Mouse (Mus musculus): ENCODE measurements around the gene Coil.

Coil gene

GRCm38 (mm10) chr11:89005473-89005872 lies 35.4 kb downstream of the Coil start:
- DNase-seq (ENCODE audit: low spot score): peak; percentile 22

GRCm38 (mm10) chr11:89006404-89006803 lies 36.4 kb downstream of the Coil start:
- DNase-seq (ENCODE audit: low spot score): no peak

- no peak for DNase-seq (ENCODE audit: low spot score)
Measured at GRCm38 (mm10) chr11:89007582-89007981, 37.5 kb downstream of the Coil start.

- no peak for DNase-seq (ENCODE audit: low spot score)
Measured at GRCm38 (mm10) chr11:89009066-89009465, 39.0 kb downstream of the Coil start.

- no peak for DNase-seq (ENCODE audit: low spot score)
Measured at GRCm38 (mm10) chr11:89009496-89009895, 39.4 kb downstream of the Coil start.

GRCm38 (mm10) chr11:89012241-89012640 lies 42.2 kb downstream of the Coil start:
- DNase-seq (ENCODE audit: low spot score): no peak

- DNase-seq (ENCODE audit: low spot score): no peak
Measured at GRCm38 (mm10) chr11:89017514-89018182, 47.6 kb downstream of the Coil start.

- peak; percentile 64 for DNase-seq (ENCODE audit: low spot score)
Measured at GRCm38 (mm10) chr11:89020681-89021305, 50.7 kb downstream of the Coil start.

GRCm38 (mm10) chr11:89021687-89022086 lies 51.6 kb downstream of the Coil start:
- DNase-seq (ENCODE audit: low spot score): no peak

- no peak for DNase-seq (ENCODE audit: low spot score)
Measured at GRCm38 (mm10) chr11:89022120-89022731, 52.2 kb downstream of the Coil start.

- no peak for DNase-seq (ENCODE audit: low spot score)
Measured at GRCm38 (mm10) chr11:89023477-89023876, 53.4 kb downstream of the Coil start.

GRCm38 (mm10) chr11:89024181-89024881 lies 54.3 kb downstream of the Coil start:
- DNase-seq (ENCODE audit: low spot score): no peak

GRCm38 (mm10) chr11:89025603-89026002 lies 55.6 kb downstream of the Coil start:
- DNase-seq (ENCODE audit: low spot score): no peak

- no peak for DNase-seq (ENCODE audit: low spot score)
Measured at GRCm38 (mm10) chr11:89026117-89026516, 56.1 kb downstream of the Coil start.

GRCm38 (mm10) chr11:89027955-89028361 lies 57.9 kb downstream of the Coil start:
- DNase-seq (ENCODE audit: low spot score): no peak

GRCm38 (mm10) chr11:89028871-89029405 lies 58.9 kb downstream of the Coil start:
- DNase-seq (ENCODE audit: low spot score): no peak

- no peak for DNase-seq (ENCODE audit: low spot score)
Measured at GRCm38 (mm10) chr11:89030552-89030951, 60.5 kb downstream of the Coil start.

GRCm38 (mm10) chr11:89031189-89031588 lies 61.1 kb downstream of the Coil start:
- DNase-seq (ENCODE audit: low spot score): peak; percentile 19

- DNase-seq (ENCODE audit: low spot score): no peak
Measured at GRCm38 (mm10) chr11:89034592-89034991, 64.5 kb downstream of the Coil start.

GRCm38 (mm10) chr11:89035552-89035951 lies 65.5 kb downstream of the Coil start:
- no peak for DNase-seq (ENCODE audit: low spot score)

- no peak for DNase-seq (ENCODE audit: low spot score)
Measured at GRCm38 (mm10) chr11:89038496-89038895, 68.4 kb downstream of the Coil start.

- DNase-seq (ENCODE audit: low spot score): peak; percentile 57
Measured at GRCm38 (mm10) chr11:89039325-89039724, 69.3 kb downstream of the Coil start.
